Mouse (Mus musculus): ENCODE results near the gene Fhod1. TPM values are rescaled to one million over a fixed set of nuclear protein-coding genes. Genes with fewer than 3 reads are reported as not detected.

Fhod1 gene
- polyA plus RNA-seq, 1 experiment = 33.6 TPM

GRCm38 (mm10) chr8:105338992-105339391 lies 8.8 kb downstream of the Fhod1 start:
- Histone ChIP-seq H3K4me1 (replicated peaks; ENCODE audit: control insufficient read depth, insufficient read depth, low read length) (no peaks in the 10 kb centered on the region), H3K27ac (ENCODE audit: control insufficient read depth, insufficient read depth, low read length) (no peak overlapping the region), H3K4me3 (ENCODE audit: control insufficient read depth, insufficient read depth, low read length) (no peak overlapping the region), H3K36me3 (ENCODE audit: control insufficient read depth, insufficient read depth, low read length) (peaks cover 10% of the 10 kb centered on the region; the same call in 1 of the 2 replicates), H3K27me3 (ENCODE audit: control insufficient read depth, insufficient read depth, low read length) (no peaks in the 10 kb centered on the region)
- no peak for TF ChIP-seq POLR2A (IDR thresholded peaks at IDR 0.05; ENCODE audit: control insufficient read depth, extremely low read depth, insufficient read depth, low read length, poor library complexity)
- no peak for TF ChIP-seq CTCF (IDR thresholded peaks at IDR 0.05; ENCODE audit: borderline replicate concordance, control insufficient read depth, extremely low read depth, insufficient read depth, low read length, poor library complexity)
- WGBS = 14% methylated on average over 4 of the region's 4 CpGs
- DNase-seq = no peak

- H3K36me3 ChIP-seq (ENCODE audit: control insufficient read depth, insufficient read depth, low read length) = peaks cover 10% of the 10 kb centered on the region
- no peaks in the 10 kb centered on the region for H3K4me1 ChIP-seq (replicated peaks; ENCODE audit: control insufficient read depth, insufficient read depth, low read length)
- WGBS = 95% methylated on average over 32 of the region's 32 CpGs
- no peak overlapping the region for H3K27ac ChIP-seq (ENCODE audit: control insufficient read depth, insufficient read depth, low read length)
- TF ChIP-seq POLR2A (IDR thresholded peaks at IDR 0.05; ENCODE audit: control insufficient read depth, extremely low read depth, insufficient read depth, low read length, poor library complexity) (no peak), CTCF (IDR thresholded peaks at IDR 0.05; ENCODE audit: borderline replicate concordance, control insufficient read depth, extremely low read depth, insufficient read depth, low read length, poor library complexity) (no peak)
- H3K4me3 ChIP-seq (ENCODE audit: control insufficient read depth, insufficient read depth, low read length) = no peak overlapping the region
- no peaks in the 10 kb centered on the region for H3K27me3 ChIP-seq (ENCODE audit: control insufficient read depth, insufficient read depth, low read length)
- DNase-seq = no peak
These were observed 11.2 kb downstream of the Fhod1 start for GRCm38 (mm10) chr8:105336373-105337130.

- 85% methylated on average over 2 of the region's 2 CpGs for WGBS
- peaks cover 35% of the 10 kb centered on the region for H3K36me3 ChIP-seq (ENCODE audit: control insufficient read depth, insufficient read depth, low read length)
- no peaks in the 10 kb centered on the region for H3K27me3 ChIP-seq (ENCODE audit: control insufficient read depth, insufficient read depth, low read length)
- no peak overlapping the region for H3K4me3 ChIP-seq (ENCODE audit: control insufficient read depth, insufficient read depth, low read length)
- no peak for TF ChIP-seq POLR2A (IDR thresholded peaks at IDR 0.05; ENCODE audit: control insufficient read depth, extremely low read depth, insufficient read depth, low read length, poor library complexity)
- TF ChIP-seq CTCF (IDR thresholded peaks at IDR 0.05; ENCODE audit: borderline replicate concordance, control insufficient read depth, extremely low read depth, insufficient read depth, low read length, poor library complexity) = no peak
- no peak overlapping the region for H3K27ac ChIP-seq (ENCODE audit: control insufficient read depth, insufficient read depth, low read length)
- H3K4me1 ChIP-seq (replicated peaks; ENCODE audit: control insufficient read depth, insufficient read depth, low read length) = no peaks in the 10 kb centered on the region
- DNase-seq = no peak
These were observed 15.2 kb downstream of the Fhod1 start for GRCm38 (mm10) chr8:105332523-105332922.

GRCm38 (mm10) chr8:105331931-105332330 lies 15.8 kb downstream of the Fhod1 start:
- DNase-seq = no peak
- TF ChIP-seq CTCF (IDR thresholded peaks at IDR 0.05; ENCODE audit: borderline replicate concordance, control insufficient read depth, extremely low read depth, insufficient read depth, low read length, poor library complexity) (no peak), POLR2A (IDR thresholded peaks at IDR 0.05; ENCODE audit: control insufficient read depth, extremely low read depth, insufficient read depth, low read length, poor library complexity) (no peak)
- H3K27ac ChIP-seq (ENCODE audit: control insufficient read depth, insufficient read depth, low read length) = no peak overlapping the region
- WGBS = 96% methylated on average over 9 of the region's 9 CpGs
- peaks cover 35% of the 10 kb centered on the region for H3K36me3 ChIP-seq (ENCODE audit: control insufficient read depth, insufficient read depth, low read length)
- no peaks in the 10 kb centered on the region for H3K27me3 ChIP-seq (ENCODE audit: control insufficient read depth, insufficient read depth, low read length)
- H3K4me3 ChIP-seq (ENCODE audit: control insufficient read depth, insufficient read depth, low read length) = no peak overlapping the region
- peaks cover 5% of the 10 kb centered on the region for H3K4me1 ChIP-seq (replicated peaks; ENCODE audit: control insufficient read depth, insufficient read depth, low read length)

GRCm38 (mm10) chr8:105331469-105331868 lies 16.3 kb downstream of the Fhod1 start:
- Histone ChIP-seq H3K4me3 (ENCODE audit: control insufficient read depth, insufficient read depth, low read length) (no peak overlapping the region), H3K36me3 (ENCODE audit: control insufficient read depth, insufficient read depth, low read length) (peaks cover 34% of the 10 kb centered on the region), H3K27ac (ENCODE audit: control insufficient read depth, insufficient read depth, low read length) (no peak overlapping the region), H3K27me3 (ENCODE audit: control insufficient read depth, insufficient read depth, low read length) (no peaks in the 10 kb centered on the region), H3K4me1 (replicated peaks; ENCODE audit: control insufficient read depth, insufficient read depth, low read length) (peaks cover 7% of the 10 kb centered on the region)
- TF ChIP-seq POLR2A (IDR thresholded peaks at IDR 0.05; ENCODE audit: control insufficient read depth, extremely low read depth, insufficient read depth, low read length, poor library complexity) (no peak), CTCF (IDR thresholded peaks at IDR 0.05; ENCODE audit: borderline replicate concordance, control insufficient read depth, extremely low read depth, insufficient read depth, low read length, poor library complexity) (no peak)
- 97% methylated on average over 22 of the region's 22 CpGs for WGBS
- no peak for DNase-seq

- no peak overlapping the region for H3K27ac ChIP-seq (ENCODE audit: control insufficient read depth, insufficient read depth, low read length)
- H3K36me3 ChIP-seq (ENCODE audit: control insufficient read depth, insufficient read depth, low read length) = peaks cover 25% of the 10 kb centered on the region; the same call in 1 of the 2 replicates
- no peaks in the 10 kb centered on the region for H3K27me3 ChIP-seq (ENCODE audit: control insufficient read depth, insufficient read depth, low read length)
- no peak overlapping the region for H3K4me3 ChIP-seq (ENCODE audit: control insufficient read depth, insufficient read depth, low read length)
- no peak for DNase-seq
- TF ChIP-seq CTCF (IDR thresholded peaks at IDR 0.05; ENCODE audit: borderline replicate concordance, control insufficient read depth, extremely low read depth, insufficient read depth, low read length, poor library complexity) = no peak
- TF ChIP-seq POLR2A (IDR thresholded peaks at IDR 0.05; ENCODE audit: control insufficient read depth, extremely low read depth, insufficient read depth, low read length, poor library complexity) = no peak
- 97% methylated on average over 12 of the region's 12 CpGs for WGBS
- H3K4me1 ChIP-seq (replicated peaks; ENCODE audit: control insufficient read depth, insufficient read depth, low read length) = peaks cover 12% of the 10 kb centered on the region
These were observed 17.4 kb downstream of the Fhod1 start for GRCm38 (mm10) chr8:105330325-105330724.

Measured in thymus, adult 2 months (tissue).